ENCODE assay signal across 8 mouse cellular contexts in the genomic region with DNA sequence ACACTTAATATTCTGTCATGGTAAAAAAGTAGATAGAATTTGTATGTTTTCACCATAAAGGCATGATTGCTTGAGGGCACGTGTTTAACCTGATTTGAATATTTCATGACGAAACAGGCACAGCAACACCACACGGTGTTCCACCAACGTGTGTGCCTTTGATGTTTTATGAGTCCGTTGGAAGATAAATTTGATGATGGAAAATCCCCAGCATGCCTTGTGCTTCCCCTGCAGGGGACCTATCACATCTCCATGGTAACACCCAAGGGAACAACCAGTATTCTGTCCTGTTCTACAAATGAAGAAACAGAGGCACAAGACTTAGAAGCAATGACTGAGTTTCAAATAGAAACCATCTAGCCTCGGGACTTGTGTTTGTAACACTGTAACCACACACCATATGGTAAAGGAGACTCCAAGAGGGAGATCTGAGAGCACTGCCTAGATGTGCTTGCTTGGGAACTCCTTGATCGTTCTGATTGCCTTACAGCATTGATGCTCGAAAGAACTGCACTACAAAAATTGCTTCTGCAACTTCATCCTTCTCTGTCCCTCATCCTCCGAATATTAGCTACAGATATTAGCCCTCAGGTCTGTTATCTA.
DNase-seq lines count a peak whose midpoint lies in the region; ATAC-seq and TF ChIP-seq lines count a peak whose summit lies in the region.

No protein-coding gene starts in this region.

- intact Hi-C loops in heart, postnatal 10 days (cut with DNase I), result loop anchor here (5.0 kb wide), 1 partner anchor 255 kb away; no protein-coding TSS in a partner anchor

- DNase-seq in hindbrain, embryonic 10.5 days (ENCODE audit: low spot score), result no peak
- peak; percentile 2 to 25 for DNase-seq in left cerebral cortex, adult 18-20 months (ENCODE audit: low spot score in 2 of 2)
- peak; percentile 22 to 43 for DNase-seq in right cerebral cortex, postnatal 10 days (ENCODE audit: low spot score in 2 of 2)
- no peak for DNase-seq in heart, postnatal 10 days
- DNase-seq in embryo, embryonic 9.5 days (ENCODE audit: extremely low spot score), result no peak
- DNase-seq in lung, postnatal 0 days (ENCODE audit: low spot score), result no peak

- H3K9me3 ChIP-seq in hindbrain, embryonic 13.5 days, result no peaks in the 10 kb centered on the region
- no peaks in the 10 kb centered on the region for H3K9me3 ChIP-seq in hindbrain, embryonic 10.5 days
- no peaks in the 10 kb centered on the region for H3K9me3 ChIP-seq in lung, postnatal 0 days (ENCODE audit: low read length)

- H3K27ac ChIP-seq in hindbrain, embryonic 13.5 days, result no peak overlapping the region
- H3K27ac ChIP-seq in hindbrain, embryonic 10.5 days, result no peak overlapping the region
- no peak overlapping the region for H3K27ac ChIP-seq in lung, postnatal 0 days (ENCODE audit: low read length)

- TF ChIP-seq EP300 in lung, postnatal 0 days (IDR thresholded peaks at IDR 0.05), result no peak

- peaks cover 9% of the 10 kb centered on the region; the same call in 1 of the 2 replicates for H3K4me1 ChIP-seq in hindbrain, embryonic 13.5 days (replicated peaks)
- H3K4me1 ChIP-seq in hindbrain, embryonic 10.5 days (replicated peaks), result no peaks in the 10 kb centered on the region
- no peaks in the 10 kb centered on the region for H3K4me1 ChIP-seq in lung, postnatal 0 days (ENCODE audit: insufficient read depth, low read depth, low read length)

- 52% methylated on average over 9 of the region's 9 CpGs for WGBS in hindbrain, embryonic 13.5 days
- WGBS in hindbrain, embryonic 10.5 days, result 61% methylated on average over 9 of the region's 9 CpGs
- WGBS in lung, postnatal 0 days, result 53% methylated on average over 9 of the region's 9 CpGs

- TF ChIP-seq CTCF in lung, postnatal 0 days (IDR thresholded peaks at IDR 0.05), result no peak

- no peaks in the 10 kb centered on the region for H3K36me3 ChIP-seq in hindbrain, embryonic 13.5 days
- H3K36me3 ChIP-seq in hindbrain, embryonic 10.5 days, result no peaks in the 10 kb centered on the region
- no peaks in the 10 kb centered on the region for H3K36me3 ChIP-seq in lung, postnatal 0 days (ENCODE audit: insufficient read depth, low read length)

- H3K27me3 ChIP-seq in hindbrain, embryonic 13.5 days, result no peaks in the 10 kb centered on the region
- no peaks in the 10 kb centered on the region for H3K27me3 ChIP-seq in hindbrain, embryonic 10.5 days (ENCODE audit: insufficient read depth, poor library complexity, severe bottlenecking)
- H3K27me3 ChIP-seq in lung, postnatal 0 days (replicated peaks; ENCODE audit: insufficient read depth, low read length), result no peaks in the 10 kb centered on the region

- peak overlapping the region; percentile 34 for H3K4me2 ChIP-seq in hindbrain, embryonic 13.5 days
- H3K4me2 ChIP-seq in lung, postnatal 0 days (replicated peaks; ENCODE audit: low read depth, low read length), result no peak overlapping the region

- ATAC-seq in hindbrain, embryonic 13.5 days (ENCODE audit: low FRiP score), result peak; percentile 57; the same call in 1 of the 2 replicates
- ATAC-seq in frontal cortex, adult (ENCODE audit: low TSS enrichment), result peak; percentile 96
- ATAC-seq in lung, postnatal 0 days, result no peak

- no peak overlapping the region for H3K9ac ChIP-seq in hindbrain, embryonic 13.5 days
- no peak overlapping the region for H3K9ac ChIP-seq in lung, postnatal 0 days (replicated peaks; ENCODE audit: low read depth)

- H3K4me3 ChIP-seq in hindbrain, embryonic 13.5 days, result no peak overlapping the region
- H3K4me3 ChIP-seq in hindbrain, embryonic 10.5 days, result no peak overlapping the region
- H3K4me3 ChIP-seq in lung, postnatal 0 days (ENCODE audit: low read depth, low read length), result no peak overlapping the region

Comparison
In these comparisons a context has a peak if more than half of its experiments do, and no peak if none do; other contexts are left out.
1. DNase-seq: peak in left cerebral cortex, adult 18-20 months (2 of 2) and right cerebral cortex, postnatal 10 days (2 of 2); none in hindbrain, embryonic 10.5 days (single experiment), heart, postnatal 10 days (0 of 2), embryo, embryonic 9.5 days (single experiment) and lung, postnatal 0 days (single experiment).